Mouse (Mus musculus) ES-E14 (cell line): ENCODE results near the gene Grap. TPM values are rescaled to one million over a fixed set of nuclear protein-coding genes. Genes with fewer than 3 reads are reported as not detected.

Experiments
- DNase-seq: peaks from one replicate; pipeline ENCODE4 v3.0.0-alpha.2; 2013; ENCODE audit warnings: low read depth, low spot score
- H3K27ac ChIP-seq: 2 replicates; pipeline ENCODE4 v1.5.1; 2012; ENCODE audit warnings: low read depth, mild to moderate bottlenecking, low read length, moderate library complexity, mixed read lengths; ENCODE audit not compliant: poor library complexity, insufficient read depth, severe bottlenecking
- H3K36me3 ChIP-seq: 2 replicates; pipeline ENCODE4 v1.6.1; 2012; ENCODE audit warnings: mild to moderate bottlenecking, low read length, moderate library complexity, mixed read lengths; ENCODE audit not compliant: control insufficient read depth, poor library complexity, insufficient read depth, severe bottlenecking
- H3K4me1 ChIP-seq, 2 experiments: fragments of 150-350 bp in 1 of 2; sonication (generic) in 1 of 2; 2 replicates each; pipeline ENCODE4 v1.6.1; 2012; ENCODE audit warnings: low read length in 2 of 2, mild to moderate bottlenecking in 1 of 2, mixed read lengths in 1 of 2; ENCODE audit not compliant: control insufficient read depth in 2 of 2, insufficient read depth in 2 of 2, poor library complexity in 1 of 2
- H3K4me3 ChIP-seq, 2 experiments: fragments of 150-350 bp in 1 of 2; sonication (generic) in 1 of 2; 2 replicates each; pipeline ENCODE4 v1.5.1; 2012; ENCODE audit warnings: low read length in 2 of 2, low read depth in 1 of 2, mild to moderate bottlenecking in 1 of 2, mixed read lengths in 1 of 2; ENCODE audit not compliant: insufficient read depth in 1 of 2, poor library complexity in 1 of 2, severe bottlenecking in 1 of 2
- H3K9ac ChIP-seq: 2 replicates; pipeline ENCODE4 v1.6.1; 2012; ENCODE audit warnings: low read depth, mild to moderate bottlenecking, low read length, mixed read lengths; ENCODE audit not compliant: poor library complexity, insufficient read depth, severe bottlenecking
- H3K9me3 ChIP-seq: fragments of 150-350 bp; sonication (generic); 2 replicates; pipeline ENCODE4 v1.6.1; 2012; ENCODE audit warnings: low read depth, mild to moderate bottlenecking, low read length; ENCODE audit not compliant: control insufficient read depth, insufficient read depth
- CHD2 ChIP-seq: IDR thresholded peaks from 2 replicates; pipeline ENCODE4 v1.6.1; 2014; ENCODE audit warnings: mild to moderate bottlenecking, low read depth, low read length, inconsistent platforms
- HCFC1 ChIP-seq: IDR thresholded peaks from 2 replicates; pipeline ENCODE4 v1.6.1; 2012; ENCODE audit warnings: low read length, inconsistent platforms, borderline replicate concordance; ENCODE audit not compliant: insufficient read depth
- MAFK ChIP-seq: IDR thresholded peaks from 2 replicates; pipeline ENCODE4 v1.6.1; 2014; ENCODE audit warnings: mild to moderate bottlenecking, low read depth, low read length, inconsistent platforms; ENCODE audit not compliant: insufficient read depth
- ZC3H11A ChIP-seq: IDR thresholded peaks from 2 replicates; pipeline ENCODE4 v1.6.1; 2012; ENCODE audit warnings: low read depth, mild to moderate bottlenecking, inconsistent platforms, low read length, borderline replicate concordance
- ZNF384 ChIP-seq: IDR thresholded peaks from 2 replicates; pipeline ENCODE4 v1.6.1; 2012; ENCODE audit warnings: low read depth, low read length, inconsistent platforms
- in situ Hi-C, 2 experiments: fragments of 600-800 bp; cut with MboI; formaldehyde crosslinking; loops; one replicate each; pipeline ENCODE4 v1.15.1; 2025; ENCODE audit warnings: low sequenced_read_pairs in 2 of 2, inconsistent platforms in 1 of 2; ENCODE audit not compliant: unreplicated experiment in 2 of 2
- total RNA-seq: library from RNA; depleted of rRNA; stranded (reverse); fragments of 300-350 nt; gene quantifications from 2 replicates; pipeline ENCODE4 v1.2.3, GENCODE M21; 2012

Grap gene
- total RNA-seq, 1 experiment, result 1.5 TPM

DNA sequence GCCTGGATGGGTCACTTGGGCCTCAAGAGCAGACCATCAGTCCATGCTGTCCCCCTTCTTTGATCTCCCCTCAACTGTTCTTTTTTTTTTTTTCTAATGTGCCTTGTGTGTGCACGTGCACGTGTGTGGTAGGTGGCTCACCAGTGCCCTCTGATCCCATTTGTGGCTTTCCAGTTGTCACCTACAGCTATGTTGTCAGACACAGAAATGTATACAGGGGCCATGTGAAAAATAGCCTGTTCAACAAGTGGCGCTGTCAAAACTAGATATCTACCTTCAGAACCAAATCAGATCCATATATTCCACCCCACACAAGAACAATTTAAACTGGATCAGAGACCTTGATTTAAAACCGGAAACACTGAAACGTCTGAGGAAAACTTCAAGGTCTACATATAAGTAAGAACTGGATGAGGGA, 3.9 kb upstream of the Grap start:
- TF ChIP-seq MAFK (no peak), CHD2 (no peak), ZNF384 (no peak), HCFC1 (no peak), ZC3H11A (no peak)
- Histone ChIP-seq H3K27ac (no peak overlapping the region), H3K9me3 (no peaks in the 10 kb centered on the region), H3K4me3 (no peak overlapping the region), H3K4me1 (peaks cover 0 to 3% of the 10 kb centered on the region in 2 experiments; a peak in 1 of 4 replicates), H3K36me3 (no peaks in the 10 kb centered on the region), H3K9ac (no peak overlapping the region)
- in situ Hi-C loops, result no loop called here
- DNase-seq, result no peak

GRCm38 (mm10) chr11:61649626-61650025, 3.4 kb upstream of the Grap start:
- Histone ChIP-seq H3K4me1 (peaks cover 0 to 3% of the 10 kb centered on the region in 2 experiments; a peak in 1 of 4 replicates), H3K27ac (no peak overlapping the region), H3K9ac (no peak overlapping the region), H3K36me3 (no peaks in the 10 kb centered on the region), H3K4me3 (no peak overlapping the region), H3K9me3 (no peaks in the 10 kb centered on the region)
- in situ Hi-C loops, result no loop called here
- no peak for DNase-seq
- TF ChIP-seq MAFK, result no peak
- no peak for TF ChIP-seq HCFC1
- no peak for TF ChIP-seq CHD2
- no peak for TF ChIP-seq ZC3H11A
- TF ChIP-seq ZNF384, result no peak

GRCm38 (mm10) chr11:61650470-61651265, 2.4 kb upstream of the Grap start:
- H3K27ac ChIP-seq, result no peak overlapping the region
- no peak for TF ChIP-seq MAFK
- TF ChIP-seq HCFC1, result no peak
- TF ChIP-seq ZNF384, result no peak
- no peak for TF ChIP-seq ZC3H11A
- TF ChIP-seq CHD2, result no peak
- H3K4me3 ChIP-seq, result no peak overlapping the region
- H3K9me3 ChIP-seq, result no peaks in the 10 kb centered on the region
- in situ Hi-C loops, result no loop called here
- no peak overlapping the region for H3K9ac ChIP-seq
- no peaks in the 10 kb centered on the region for H3K36me3 ChIP-seq
- H3K4me1 ChIP-seq, result peaks cover 0 to 3% of the 10 kb centered on the region in 2 experiments; a peak in 1 of 4 replicates
- no peak for DNase-seq

GRCm38 (mm10) chr11:61652216-61652615, 849 bp upstream of the Grap start:
- DNase-seq, result no peak
- H3K9me3 ChIP-seq, result no peaks in the 10 kb centered on the region
- no peak overlapping the region for H3K9ac ChIP-seq
- in situ Hi-C loops, result no loop called here
- no peaks in the 10 kb centered on the region for H3K36me3 ChIP-seq
- no peak overlapping the region for H3K4me3 ChIP-seq
- peaks cover 0 to 3% of the 10 kb centered on the region in 2 experiments; a peak in 1 of 4 replicates for H3K4me1 ChIP-seq
- H3K27ac ChIP-seq, result no peak overlapping the region
- TF ChIP-seq HCFC1 (no peak), CHD2 (no peak), ZC3H11A (no peak), MAFK (no peak), ZNF384 (no peak)
